Mouse (Mus musculus) adipocyte (in vitro differentiated cells): Measurements from ENCODE around the gene Cemip2.

Experiments used
- DNase-seq: peaks from one replicate; pipeline ENCODE4 v3.0.0-alpha.2; 2016; ENCODE audit warnings: low spot score

Gene Cemip2

GRCm38 (mm10) chr19:21814433-21815020 lies 36.4 kb downstream of the Cemip2 start:
- DNase-seq, result peak; percentile 80

DNA sequence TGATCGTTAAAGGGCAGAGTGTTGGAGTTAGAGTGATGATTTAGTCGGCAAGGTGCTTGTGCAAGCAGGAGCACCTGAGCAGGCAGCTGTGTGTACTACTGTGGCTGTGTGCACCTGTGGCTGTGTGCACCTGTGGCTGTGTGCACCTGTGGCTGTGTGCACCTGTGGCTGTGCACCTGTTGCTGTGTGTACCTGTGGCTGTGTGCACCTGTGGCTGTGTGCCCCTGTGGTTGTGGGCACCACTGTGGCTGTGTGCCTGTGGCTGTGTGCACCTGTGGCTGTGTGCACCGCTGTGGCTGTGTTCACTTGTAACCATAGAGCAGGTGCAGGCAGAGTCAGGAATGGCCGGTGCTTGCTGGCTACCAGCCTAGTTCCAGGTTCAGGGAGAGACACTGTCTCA lies 38.1 kb downstream of the Cemip2 start:
- DNase-seq, result no peak

DNA sequence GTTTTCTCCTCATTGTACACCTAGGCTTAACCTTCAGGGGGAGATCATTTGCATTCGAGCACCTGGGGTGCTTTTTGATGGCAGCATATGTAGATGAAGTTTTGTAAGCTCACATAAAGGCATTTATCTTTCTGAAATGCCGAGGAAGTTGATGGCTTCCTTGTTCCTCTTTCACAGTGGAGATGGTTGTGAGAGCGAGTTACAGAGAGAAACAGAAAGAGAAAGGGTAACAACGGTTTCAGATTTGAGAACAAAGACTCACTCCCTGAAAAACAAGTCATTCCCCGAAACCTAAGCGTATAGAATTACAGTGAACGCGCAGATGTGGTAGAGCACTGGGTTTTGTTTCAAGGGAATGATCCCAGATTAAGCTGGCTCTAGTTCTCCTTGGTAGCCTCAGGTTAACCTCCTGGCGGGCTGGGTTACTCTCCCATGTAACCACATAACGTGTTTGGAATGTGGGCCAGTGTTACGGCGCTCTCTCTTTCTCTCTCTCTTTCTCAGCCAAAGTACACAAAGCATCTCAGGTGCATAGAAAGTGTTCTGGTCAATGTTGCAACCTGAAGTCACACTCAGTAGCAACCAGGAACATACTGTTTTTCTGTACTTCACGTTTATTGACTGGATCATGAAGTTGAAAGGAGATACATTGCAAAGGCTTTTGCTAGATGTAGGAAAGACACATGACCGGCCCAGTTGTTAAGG lies 40.0 kb downstream of the Cemip2 start:
- no peak for DNase-seq

DNA sequence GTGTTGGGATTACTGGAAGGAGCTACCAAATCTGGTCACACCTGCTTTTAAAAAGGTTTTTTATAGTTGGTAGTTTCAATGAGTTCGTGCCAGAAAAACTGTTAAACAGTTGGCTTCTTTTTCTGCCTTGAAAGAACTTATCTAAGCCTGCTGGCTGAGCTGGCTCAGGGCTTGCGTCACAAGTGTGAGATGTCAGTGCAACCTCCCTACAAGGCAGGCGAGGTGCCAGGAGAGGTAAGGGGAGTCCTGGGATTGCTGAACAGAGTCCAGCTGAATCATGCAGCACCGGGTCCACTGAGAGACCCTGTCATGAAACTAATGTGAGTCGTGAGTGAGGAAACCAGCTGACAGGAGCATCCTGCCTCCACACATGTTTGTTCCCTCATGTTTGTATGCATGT lies 41.4 kb downstream of the Cemip2 start:
- DNase-seq, result peak; percentile 44

DNA sequence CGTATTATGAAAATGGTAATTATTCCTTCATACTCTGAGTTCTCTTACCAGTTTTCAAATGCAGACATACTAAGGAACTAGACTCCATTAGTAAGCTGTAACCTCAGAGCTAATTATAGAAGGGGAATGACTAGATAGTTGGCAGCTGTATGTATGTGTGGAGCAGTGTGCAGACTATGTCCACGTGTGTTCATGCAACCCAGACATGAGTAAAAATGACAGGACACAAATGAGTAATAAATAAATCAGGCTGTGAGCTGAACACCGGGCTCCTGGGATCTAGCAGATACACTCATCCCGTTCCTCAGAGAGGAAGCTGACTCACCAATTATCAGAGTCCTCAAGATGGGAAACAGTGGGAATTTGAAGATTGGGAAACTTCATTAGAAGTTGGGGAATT lies 42.0 kb downstream of the Cemip2 start:
- no peak for DNase-seq

DNA sequence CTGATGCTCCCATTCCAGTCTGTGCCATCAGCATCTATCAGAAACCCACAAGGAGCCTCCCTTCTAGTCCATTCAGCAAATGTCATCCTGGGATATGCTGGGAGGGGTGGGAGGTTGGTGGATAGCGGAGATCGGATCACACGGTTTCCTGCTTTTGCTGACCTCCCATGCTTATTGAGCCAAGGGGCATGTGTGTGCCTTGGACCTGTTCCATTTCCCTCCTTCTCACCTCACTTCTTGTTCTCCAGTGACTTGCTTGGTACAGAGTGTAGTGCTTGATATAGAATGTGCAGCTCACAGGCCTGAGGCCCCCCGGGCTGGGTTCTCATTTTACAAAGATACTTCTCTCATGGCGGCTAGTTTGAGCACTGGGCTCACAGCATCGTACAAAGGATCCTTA lies 43.7 kb downstream of the Cemip2 start:
- no peak for DNase-seq

- DNase-seq, result no peak
These were observed 46.0 kb downstream of the Cemip2 start for GRCm38 (mm10) chr19:21824146-21824545.

DNA sequence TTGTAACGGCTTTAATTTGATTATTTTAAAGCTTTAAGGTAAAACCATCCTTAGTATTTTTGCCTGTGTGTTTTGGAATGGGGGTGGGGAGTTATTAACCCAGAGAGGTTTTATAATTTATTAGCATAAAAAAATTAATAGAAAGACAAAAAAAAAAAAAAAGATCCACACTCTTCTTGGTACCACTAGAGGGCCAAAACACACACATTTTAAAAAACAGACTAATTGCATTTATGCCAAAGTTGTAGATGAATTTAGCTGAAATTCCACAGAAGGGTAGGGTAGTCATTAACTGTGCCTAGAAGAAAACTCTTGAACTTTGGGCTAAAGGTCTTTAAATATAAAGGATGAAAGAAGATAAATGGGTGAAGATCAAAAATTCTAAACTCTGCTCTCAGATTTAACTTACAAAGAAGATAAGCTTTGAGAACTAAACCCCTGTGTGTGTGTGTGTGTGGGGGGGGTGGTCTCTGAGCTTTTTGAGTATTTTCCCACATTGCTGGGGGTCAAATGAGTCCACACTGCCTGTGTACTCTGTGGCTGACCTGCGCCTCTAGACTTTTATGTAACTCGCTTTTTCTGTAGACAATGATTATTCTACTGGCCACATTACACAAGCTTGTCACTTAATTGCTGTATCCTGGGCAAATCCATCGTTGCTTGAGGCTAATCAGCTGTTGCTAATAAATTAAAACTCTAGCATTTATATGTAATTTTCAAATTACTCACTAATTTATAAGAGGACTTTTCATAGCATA lies 47.2 kb downstream of the Cemip2 start:
- DNase-seq, result no peak

GRCm38 (mm10) chr19:21833416-21833992 lies 55.4 kb downstream of the Cemip2 start:
- DNase-seq, result no peak

DNA sequence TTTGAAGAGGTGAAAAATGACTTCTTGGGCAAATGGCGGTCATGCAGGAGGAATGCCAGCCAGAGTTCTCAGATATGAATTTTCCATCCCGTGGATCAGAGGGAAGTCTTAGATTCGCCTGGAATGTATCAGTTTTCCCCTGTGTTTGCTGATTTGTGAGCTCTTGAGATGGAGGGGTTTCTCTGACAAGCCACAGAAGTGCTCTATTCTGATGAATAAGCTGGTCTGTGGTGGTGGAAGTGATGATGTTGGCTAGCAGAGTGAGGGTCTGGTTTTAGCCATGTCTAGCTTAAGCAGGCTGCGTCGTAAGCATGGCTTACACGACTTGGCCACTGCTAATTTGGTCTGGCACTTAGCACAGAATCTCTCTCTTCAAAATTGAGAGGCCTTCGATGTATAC lies 56.8 kb downstream of the Cemip2 start:
- DNase-seq, result no peak

DNA sequence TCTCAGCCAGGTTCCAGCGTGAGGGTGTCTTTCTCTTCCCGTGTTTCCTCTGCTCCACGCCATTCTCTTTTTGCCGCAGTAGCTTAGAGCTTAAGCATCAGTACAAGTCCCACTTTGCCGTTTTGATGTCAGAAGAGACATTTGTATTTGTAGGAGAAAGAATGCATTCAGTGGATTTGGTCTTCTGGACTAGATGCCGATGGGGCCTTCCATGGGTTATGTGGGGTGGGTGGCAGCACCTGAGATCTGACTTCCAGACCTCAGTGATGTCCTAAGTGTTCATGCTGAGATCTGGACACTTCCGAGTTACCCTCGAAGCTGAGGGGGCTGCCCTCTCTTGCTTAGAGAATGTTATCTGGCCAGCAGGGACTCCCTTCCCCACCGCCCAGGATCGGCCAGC lies 72.6 kb downstream of the Cemip2 start:
- no peak for DNase-seq

DNA sequence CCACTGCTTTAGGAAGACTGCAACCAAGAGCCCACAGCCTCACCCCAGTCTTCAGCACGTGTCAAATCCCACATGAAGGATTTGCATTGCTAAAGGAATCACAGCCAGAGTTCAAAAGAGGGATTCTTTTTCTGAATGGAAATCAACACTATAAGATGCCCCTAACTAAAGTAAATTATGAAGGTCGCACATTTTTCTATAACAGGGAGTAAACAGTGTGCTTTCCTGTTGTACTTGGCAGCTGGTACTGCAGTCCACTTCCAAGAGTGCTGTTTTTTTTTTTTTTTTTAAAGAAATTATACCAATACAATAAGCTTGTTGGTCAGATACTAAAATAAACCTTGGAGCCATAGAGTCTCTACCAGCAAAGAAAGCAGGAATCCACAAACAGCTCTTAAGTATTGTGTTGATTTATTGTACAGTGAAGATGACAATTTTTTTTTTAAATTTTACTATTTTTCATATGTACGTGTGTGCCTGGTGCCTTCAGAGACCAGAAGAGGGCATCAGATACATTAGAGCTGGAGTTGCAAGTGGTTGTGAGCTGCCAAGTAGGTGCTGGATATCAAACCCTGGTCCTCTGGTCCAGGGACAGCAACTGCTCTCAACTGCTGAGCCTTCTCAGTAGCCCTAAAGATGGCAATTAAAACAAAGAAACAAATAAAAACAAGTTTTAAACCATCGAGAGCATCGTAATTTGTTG lies 76.5 kb downstream of the Cemip2 start:
- DNase-seq, result peak; percentile 8

GRCm38 (mm10) chr19:21855421-21856128 lies 77.4 kb downstream of the Cemip2 start:
- no peak for DNase-seq

DNA sequence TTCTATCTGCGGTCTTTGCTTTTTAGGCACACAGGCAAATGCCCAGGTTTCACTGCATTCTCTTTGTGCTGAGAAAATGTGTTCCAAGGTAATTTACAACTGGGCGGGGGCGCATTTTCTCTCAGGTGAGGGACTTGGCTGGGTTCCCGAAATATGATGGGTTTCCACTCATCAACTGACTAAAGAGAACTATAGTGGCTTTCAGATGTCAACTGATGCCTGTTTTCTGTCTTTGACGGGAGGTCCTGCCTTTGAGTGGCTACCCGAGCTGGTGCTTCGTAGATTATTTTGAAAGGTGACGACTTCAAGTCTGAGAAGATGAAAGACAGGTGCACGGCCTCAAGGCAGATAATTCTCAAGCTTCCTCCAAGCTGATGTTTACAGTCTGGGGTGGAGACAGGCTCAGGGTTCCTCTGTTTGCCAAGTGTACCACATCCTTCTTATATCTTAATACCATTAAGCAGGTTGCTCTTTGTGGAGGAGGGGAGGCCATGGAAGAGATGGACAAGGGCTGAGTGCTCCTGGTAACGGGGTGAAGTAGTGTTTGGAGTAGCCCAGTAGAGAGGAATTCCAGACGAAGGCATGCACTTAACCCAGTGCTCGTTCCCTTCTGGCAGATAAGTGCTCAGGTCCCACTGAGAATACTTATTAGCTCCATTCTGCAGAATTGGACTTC lies 80.8 kb downstream of the Cemip2 start:
- DNase-seq, result no peak

DNA sequence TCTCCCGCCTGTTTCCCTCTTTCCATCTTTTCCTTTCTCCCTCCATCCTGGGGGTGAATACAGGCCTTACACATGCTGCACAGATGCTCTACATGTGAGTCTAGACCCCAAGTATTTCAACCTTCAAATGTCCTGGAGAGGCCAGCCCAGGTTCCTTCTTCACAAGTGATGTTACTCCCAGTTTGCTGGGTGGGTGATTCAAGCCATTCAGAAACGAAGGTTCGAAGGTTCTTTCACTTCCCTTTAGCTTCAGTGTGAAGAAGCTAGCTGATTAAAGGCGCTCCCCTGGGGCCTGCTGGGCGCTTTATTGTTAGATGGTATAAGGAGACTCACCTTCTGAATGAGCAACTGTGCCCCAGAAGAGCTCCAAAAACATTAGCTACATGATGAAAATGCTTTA lies 82.0 kb downstream of the Cemip2 start:
- no peak for DNase-seq

- no peak for DNase-seq
These were observed 82.8 kb downstream of the Cemip2 start for GRCm38 (mm10) chr19:21860894-21861293.

GRCm38 (mm10) chr19:21862289-21862990 lies 84.3 kb downstream of the Cemip2 start:
- DNase-seq, result no peak

DNA sequence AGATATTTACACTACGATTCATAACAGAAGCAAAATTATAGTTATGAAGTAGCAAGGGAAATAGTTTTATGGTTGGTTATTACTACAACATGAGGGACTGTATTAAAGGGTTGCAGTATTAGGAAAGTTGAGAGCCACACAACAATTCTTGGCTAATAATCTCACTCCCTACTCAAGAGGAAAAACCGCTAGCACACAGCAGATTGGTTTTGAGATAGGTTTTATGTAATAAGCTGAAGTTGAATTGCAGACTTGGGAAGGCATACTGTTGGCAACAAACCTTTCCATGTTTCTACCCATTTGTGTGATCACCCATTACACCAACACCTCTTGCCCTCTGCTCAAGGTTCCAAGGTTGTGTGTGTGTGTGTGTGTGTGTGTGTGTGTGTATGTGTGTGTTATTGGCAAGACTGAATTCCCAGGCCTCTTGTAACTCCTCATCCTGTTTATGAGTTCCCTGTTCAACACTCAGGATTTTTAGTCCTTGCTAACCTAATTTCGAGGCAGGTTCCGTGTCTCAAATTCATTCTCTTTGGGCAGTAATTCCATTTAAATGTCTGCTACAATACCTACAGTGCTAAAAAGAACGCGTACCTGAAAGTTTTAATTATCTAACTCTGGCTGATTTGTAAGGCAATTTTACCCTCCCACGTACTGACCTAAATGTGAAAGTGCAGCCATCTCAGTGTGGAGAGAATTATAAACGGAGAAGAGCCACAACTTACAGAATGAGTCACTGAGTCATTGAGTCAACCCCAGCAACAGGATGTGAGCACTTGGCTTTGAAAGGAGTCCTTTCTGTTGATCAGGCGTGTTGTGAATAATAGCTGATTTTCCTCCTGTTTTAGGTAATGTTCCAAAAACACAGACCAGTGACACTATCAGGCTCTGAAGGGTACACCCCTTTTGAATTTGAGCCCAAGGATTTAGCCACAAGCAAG lies 85.1 kb downstream of the Cemip2 start:
- no peak for DNase-seq
